Mouse (Mus musculus) thymus, postnatal 4 days (tissue): ENCODE measurements around the gene Limd1.

Experiments
- DNase-seq: peaks from one replicate; pipeline ENCODE4 v3.0.0; 2021

Gene Limd1

DNA sequence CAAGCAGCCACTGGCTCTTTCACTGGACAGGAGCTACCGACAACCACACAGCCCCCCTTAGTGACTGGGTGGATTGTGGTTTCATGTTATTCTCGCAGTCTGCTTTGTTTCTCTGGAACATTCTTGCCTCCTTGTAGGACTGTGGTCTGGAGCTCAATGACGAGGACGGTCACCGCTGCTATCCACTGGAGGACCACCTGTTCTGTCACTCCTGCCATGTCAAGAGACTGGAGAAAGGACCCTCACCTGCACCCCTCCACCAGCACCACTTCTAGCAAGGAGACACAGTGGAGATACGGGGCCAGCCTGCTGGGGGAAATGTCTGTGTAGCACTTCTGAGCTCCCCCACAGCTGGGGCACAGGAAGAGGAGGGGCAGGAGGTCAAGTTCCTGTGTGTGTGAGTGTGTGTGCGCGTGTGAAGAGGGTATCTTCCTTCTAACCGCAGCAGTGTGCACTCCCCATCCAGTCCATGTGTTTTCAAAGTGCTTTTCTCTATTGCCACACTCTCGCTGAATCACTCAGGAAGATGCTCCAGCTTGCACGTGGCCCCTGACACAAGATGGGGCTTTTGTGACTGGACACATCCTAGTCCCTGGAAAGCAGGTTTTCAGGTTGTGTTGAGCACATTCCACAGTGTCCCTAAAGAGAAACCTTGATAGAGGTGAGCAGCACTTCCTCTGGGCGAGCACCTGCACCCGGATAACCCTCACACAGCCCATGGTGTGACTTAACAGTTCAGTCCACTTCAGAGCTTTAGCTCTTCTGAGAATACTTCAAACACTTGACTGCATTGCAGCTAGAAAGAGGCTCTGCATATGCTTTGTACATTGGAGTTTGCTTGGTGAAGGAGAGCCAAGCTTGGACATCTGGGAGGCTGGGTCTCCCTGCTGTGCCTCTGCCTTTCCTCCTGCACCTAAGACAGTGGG is 40.7 kb downstream of the Limd1 start:
- DNase-seq, result peak; percentile 76

DNA sequence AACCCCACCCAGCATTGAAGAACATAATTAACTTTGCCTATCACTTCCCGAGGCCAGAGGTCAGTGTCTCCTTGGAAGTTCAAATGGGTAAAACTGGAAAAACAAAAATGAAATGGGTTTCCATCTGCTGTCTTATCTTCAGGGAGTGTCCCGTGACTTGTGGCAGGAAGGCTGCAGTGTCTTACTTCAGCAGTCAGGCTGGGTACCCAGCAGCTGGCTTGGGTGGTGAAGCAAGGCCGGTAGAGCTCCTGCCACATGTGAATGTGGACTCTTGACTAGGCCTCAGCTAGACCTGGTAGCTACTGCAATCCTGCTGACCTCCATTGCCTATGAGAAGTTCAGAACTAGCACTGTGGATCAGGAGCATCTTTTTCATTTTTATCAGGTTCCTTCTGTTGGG is 42.2 kb downstream of the Limd1 start:
- DNase-seq, result no peak

DNA sequence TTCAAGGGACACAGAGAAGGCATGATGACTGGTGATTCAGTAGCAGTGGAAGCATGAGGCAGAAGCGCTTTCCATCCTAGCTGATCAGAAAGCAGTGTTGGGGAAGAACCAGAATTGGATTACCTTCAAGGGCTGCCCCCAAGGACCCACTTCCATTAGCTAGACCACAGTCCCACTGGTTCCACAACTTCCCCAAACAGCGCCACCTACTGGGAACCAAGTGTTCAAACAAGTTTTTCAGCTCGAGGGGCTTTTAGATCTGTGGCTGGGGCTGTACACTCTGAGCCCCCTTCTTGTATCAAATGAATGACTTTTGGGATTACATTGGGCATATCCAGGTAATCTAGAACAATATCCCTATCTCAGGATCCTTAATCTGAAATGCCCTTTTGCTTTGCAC is 45.2 kb downstream of the Limd1 start:
- DNase-seq, result peak; percentile 76

DNA sequence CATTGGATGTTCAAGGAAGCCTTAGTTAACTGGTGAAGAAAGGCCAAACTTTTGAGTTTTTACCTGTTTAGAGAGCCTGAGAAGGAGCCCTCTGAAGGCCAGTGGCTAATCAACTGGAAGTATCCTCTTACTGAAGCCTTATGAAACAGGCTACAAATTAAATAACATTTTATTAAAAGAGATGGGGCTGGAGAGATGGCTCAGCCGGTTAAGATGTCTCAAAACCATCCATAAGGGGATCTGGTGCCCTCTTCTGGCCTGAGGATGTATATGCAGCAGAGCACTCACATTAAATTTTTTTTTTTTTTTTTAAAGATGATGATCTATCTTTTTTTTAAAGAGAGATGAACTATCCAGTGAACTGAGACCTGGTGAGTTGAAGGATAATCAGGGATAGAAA is 46.6 kb downstream of the Limd1 start:
- DNase-seq, result peak; percentile 78

DNA sequence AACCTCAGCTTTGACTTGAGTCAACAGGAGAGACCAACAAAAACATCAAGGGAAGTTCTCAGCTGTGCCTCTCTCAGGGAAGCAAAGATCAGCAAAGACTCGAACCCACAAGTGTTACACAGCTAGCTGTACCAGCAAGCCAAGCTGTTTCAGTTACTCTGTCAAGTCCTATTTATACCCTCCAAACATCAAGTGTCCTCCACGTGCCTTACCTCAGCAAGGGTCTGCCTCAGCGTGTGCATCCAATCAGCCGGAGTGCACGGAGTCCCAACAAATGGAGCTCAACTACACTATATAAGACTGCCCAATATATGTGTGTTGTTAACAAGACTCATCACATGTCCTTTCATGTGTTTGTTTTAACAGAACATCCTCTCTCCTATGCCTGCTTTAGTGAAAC is 48.0 kb downstream of the Limd1 start:
- no peak for DNase-seq

DNA sequence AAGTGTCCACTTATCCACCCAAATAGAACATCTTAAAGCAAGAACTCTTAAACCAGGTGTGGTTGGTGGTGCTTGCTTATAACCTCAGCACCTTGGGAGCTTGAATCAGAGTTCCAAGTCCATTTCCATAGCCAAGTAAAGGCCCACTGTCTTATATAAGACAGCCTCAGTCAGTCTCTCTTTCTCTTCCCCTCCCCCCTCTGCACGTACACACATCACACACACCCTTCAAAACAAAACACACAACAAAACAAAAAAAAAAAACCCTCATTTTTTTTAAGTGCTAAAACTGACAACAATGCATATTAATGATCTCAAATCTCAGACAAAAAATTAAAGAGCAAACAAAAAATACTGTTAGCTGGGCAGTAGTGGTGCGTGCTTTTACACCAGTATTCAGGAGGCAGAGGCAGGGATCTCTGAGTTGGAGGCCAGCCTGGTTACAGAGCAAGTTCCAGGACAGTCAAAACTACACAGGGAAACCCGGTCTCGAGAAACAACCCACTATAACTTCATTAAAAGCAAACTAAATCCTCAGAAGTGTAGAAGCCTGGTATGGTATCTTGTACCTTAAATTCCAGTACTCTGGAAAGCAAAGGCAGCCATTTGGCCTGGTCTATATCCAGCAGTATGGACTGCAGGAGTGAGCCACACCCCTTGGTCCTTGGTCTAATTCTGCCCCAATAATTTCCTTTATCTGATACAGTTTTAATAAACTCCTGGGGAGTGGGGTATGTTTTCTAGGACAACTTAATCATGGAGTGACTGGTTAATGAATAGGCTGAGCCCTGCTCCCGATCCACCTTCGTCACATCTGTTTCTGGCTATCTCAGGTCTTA is 49.8 kb downstream of the Limd1 start:
- DNase-seq, result no peak

DNA sequence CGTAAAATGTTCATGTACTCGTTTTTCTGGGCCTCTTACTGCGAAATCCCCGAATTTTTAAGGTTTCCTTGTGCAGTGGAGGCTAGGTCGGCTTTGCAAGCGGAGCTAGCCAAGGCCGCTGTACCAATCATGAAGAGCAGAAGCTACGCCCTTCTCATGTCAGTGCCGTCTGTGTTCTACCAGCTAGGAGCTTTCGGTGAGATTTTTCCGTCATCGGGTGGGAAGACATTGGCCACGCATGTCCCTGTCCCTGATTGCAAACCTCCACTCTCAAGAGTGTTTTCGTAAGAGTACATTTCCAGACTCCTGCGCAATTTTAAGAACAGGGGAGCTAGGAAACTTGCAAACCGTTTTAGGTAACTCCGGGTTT is 50.4 kb downstream of the Limd1 start:
- peak; percentile 56 for DNase-seq

DNA sequence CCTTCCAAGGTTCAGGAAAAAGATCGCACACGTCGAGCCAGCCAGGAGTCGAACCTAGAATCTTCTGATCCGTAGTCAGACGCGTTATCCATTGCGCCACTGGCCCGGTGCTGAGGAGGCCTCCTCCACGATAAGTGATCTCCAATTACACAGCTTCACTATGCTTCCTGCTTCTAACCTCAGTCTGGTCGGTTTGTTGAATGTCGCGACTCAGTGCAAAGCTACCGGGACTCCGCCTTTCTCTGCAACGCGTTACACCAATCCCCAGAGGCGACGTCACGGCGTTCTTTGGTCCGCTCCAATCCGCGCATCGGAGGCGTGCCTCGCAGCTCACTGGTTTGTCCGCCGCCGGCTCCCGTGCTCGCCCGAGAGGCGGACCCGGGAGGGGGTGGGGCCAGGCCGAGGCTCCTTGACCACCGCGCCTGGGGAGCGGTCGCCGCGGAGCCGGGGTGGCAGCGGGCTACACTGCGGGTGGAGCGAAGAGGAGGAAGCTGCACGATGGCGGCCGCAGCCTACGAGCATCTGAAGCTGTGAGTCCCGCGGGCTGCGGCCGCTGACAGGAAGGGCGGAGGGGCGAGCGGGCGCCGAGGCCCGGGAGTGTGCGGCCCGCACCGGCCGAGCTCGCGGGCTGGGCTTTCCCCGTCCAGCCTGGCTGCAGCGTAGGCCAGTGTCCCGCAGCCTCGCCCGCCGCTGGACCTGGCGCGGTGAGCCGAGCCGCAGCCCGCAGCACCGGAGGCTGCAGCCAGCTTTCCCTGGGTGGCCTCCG is 51.1 kb downstream of the Limd1 start, which contains the start of gene Sacm1l:
Gene Sacm1l (plus strand): TSS at position 368 of the 766 bp plus-strand sequence.
- DNase-seq, result peak; percentile 97

DNA sequence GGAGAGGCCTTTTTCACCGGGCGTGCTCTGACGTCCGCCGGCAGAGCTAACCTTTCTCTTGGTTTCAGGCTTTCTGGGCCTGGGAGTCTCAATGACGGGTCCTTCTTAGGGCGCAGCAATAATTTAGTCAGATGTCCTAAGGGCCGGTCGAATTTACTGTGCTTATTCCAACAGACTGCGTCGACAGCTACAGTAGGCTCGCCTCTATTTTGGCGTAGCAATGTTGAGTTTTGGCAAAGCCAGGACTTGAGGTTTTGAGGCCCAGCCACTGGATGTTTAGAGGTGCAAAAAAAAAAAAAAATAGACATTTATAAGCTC is 51.6 kb downstream of the Limd1 start:
- no peak for DNase-seq

DNA sequence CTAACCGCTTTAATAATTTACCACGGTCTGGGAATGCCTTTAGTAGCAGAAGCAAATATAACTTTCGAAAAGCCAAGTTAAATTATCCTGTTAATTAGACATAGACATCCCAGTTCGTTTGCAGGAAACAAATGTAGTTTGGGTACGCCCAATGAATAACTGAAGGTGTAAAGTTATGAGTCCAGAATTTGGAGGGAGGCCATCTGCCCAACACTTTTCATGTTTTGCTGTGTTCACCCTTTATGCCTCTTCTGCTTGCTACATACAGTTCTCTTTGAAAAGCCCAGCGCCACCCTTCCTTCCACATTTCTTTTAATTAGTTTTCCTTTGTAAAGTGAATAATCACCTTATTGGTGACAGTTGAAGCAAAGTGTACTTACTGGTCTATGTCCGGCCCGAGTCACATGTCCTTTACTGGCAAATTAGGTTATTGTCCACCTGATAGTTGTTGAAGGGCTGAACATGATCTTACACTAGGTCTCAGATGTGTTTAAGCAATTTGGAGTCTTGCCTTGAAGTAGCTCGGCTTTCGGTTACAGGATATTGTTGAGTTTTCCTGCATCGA is 52.1 kb downstream of the Limd1 start:
- no peak for DNase-seq

DNA sequence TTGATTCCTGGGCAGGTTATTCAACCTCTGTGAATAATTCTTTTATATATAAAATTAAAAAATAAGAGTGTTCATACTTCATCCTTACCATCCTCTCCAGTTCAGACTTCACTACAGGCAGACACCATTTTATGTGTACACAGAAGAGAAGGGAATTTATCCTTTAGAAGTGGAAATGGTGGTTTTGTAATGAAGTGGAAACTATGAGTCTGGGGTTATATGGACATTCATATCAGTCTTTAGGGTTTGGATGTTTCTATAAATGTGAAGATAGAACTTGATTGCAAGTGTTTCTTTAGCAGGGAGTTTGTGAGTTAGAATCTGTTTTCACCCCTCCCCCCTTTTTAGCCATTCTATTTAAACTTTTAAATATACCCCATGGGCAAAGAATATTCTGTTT is 52.7 kb downstream of the Limd1 start:
- no peak for DNase-seq

DNA sequence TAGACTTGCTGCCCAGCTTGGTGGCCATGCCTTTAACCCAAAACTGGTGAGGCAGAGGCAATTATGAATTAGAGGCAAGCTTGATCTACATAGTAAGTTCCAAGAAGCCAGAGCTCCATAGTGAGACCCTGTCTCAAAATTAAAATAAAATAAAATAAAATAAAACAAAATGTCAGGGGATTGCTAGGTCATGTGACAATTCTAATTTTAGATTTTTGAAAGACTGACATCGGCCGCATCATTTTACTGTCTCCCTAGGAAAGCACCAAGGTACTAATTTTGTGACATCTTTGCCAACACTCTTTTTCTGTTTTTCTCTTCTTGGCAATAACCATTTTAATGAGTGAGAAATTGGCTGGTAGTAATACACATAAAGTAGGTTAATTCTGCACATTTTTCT is 58.1 kb downstream of the Limd1 start:
- no peak for DNase-seq

DNA sequence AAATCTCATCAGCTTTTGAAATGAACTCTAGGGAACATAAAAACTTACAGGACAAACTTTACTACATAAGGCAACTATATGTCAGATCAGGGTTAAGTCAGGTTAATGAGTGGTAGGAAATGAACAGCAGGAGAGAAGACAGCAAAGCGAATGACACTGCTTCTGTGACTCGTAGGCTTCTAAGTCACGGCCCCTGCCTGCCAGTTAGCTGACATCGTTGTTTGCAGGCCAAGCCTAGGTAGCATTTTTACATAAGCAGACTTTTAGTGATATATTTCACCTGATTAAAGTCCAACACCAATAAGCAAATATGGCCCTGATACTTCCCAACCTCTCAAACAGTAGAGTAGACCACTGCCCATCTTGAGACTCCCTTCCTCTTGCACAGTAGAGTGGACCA is 59.7 kb downstream of the Limd1 start:
- no peak for DNase-seq

DNA sequence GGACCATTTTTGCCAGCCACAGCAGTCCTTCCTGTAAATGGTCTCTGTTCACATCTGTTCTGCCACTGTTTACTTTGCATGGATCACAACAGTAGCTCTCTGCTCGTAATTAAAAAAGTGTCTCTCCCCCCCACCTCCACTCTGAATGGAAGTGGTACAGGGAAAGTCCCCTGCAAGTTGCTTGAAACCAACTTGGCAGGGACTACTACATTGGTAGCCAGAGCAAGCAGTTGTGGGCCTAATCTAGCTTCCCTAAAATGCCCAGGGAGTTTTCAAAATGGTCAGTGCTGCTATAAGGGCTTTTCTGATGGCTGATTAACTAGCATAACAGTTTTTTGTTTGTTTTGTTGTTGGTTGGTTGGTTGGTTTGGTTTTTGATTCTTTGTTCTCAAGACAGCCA is 60.6 kb downstream of the Limd1 start:
- DNase-seq, result no peak

DNA sequence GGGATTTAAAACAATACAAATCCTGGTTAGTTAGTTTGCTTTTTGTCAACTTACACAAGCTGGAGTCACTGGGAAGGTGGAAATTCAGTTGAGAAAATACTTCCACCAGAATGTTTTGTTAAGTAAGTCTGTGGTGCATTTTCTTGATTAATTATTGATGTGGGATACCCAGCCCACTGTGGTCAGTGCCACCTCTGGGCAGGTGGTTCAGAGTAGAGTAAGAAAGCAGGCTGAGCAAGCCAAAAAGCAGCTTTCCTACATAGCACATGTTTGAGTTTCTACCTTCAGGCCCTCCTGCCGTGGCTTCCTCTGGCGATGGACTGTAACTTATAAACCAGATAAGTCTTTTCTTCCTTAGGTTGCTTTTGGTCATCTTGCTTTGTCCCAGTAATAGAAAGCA is 61.3 kb downstream of the Limd1 start:
- DNase-seq, result no peak

DNA sequence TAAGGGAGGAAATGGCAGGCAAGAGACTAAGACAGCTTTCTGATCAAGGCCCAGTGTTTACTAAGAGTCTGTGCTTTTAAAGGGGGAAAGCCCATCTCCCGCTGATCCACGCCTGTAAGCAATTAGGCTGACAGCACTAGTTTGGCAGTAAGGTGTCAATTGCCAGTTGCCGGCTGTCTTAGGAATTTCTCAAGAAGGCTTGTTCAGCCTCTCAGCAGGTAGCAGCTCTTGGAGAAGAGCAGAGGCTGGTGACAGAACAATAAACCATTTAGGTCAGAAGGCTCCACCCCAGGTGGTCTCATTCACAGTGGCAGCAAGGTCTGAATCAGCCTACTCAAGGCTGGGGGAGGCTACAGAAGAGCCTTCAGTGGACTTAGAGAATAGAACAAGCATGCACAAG is 76.1 kb downstream of the Limd1 start:
- no peak for DNase-seq
